Mouse (Mus musculus) midbrain, postnatal 0 days (tissue): ENCODE measurements around the gene C130073F10Rik. TPM values are rescaled to one million over a fixed set of nuclear protein-coding genes. Genes with fewer than 3 reads are reported as not detected.
"Not testable (repeated sequence)": the region's sequence is repeated elsewhere in the genome, so short reads cannot be mapped to it uniquely, and the experiment has no call there.

Source experiments
- ATAC-seq: fragments of 200-750 bp; cut with Nextera tagmentation; 2 replicates; pipeline ENCODE4 v1.8.0; 2017; ENCODE audit warnings: moderate number of reproducible peaks, mild to moderate bottlenecking, moderate TSS enrichment, moderate library complexity; ENCODE audit not compliant: low FRiP score
- DNase-seq: peaks from one replicate; pipeline ENCODE4 v3.0.0-alpha.2; 2015; ENCODE audit warnings: low spot score
- H3K27ac ChIP-seq: fragments of 300-500 bp; sonication (generic); 2 replicates; pipeline ENCODE4 v1.5.1; 2014; ENCODE audit warnings: low read depth, mild to moderate bottlenecking, low read length, mixed read lengths
- H3K27me3 ChIP-seq: fragments of 300-500 bp; sonication (generic); 2 replicates; pipeline ENCODE4 v1.6.1; 2014; ENCODE audit warnings: low read length, control low read depth, mixed read lengths; ENCODE audit not compliant: insufficient read depth
- H3K36me3 ChIP-seq: fragments of 300-500 bp; sonication (generic); 2 replicates; pipeline ENCODE4 v1.6.1; 2014; ENCODE audit warnings: low read length, control low read depth, mixed read lengths; ENCODE audit not compliant: insufficient read depth
- H3K4me1 ChIP-seq: fragments of 300-500 bp; sonication (generic); 2 replicates; pipeline ENCODE4 v1.6.1; 2014; ENCODE audit warnings: mild to moderate bottlenecking, control low read depth, antibody characterized with exemption, low read length, mixed read lengths; ENCODE audit not compliant: insufficient read depth
- H3K4me2 ChIP-seq: fragments of 300-500 bp; sonication (generic); 2 replicates; pipeline ENCODE4 v1.6.1; 2014; ENCODE audit warnings: low read depth, mild to moderate bottlenecking, low read length, mixed read lengths; ENCODE audit not compliant: poor library complexity, severe bottlenecking
- H3K4me3 ChIP-seq: fragments of 300-500 bp; sonication (generic); 2 replicates; pipeline ENCODE4 v1.5.1; 2014; ENCODE audit warnings: low read depth, mild to moderate bottlenecking, low read length, moderate library complexity
- H3K9ac ChIP-seq: fragments of 300-500 bp; sonication (generic); replicated peaks from 2 replicates; pipeline ENCODE4 v1.6.1; 2014; ENCODE audit warnings: mild to moderate bottlenecking, low read length, moderate library complexity, mixed read lengths; ENCODE audit not compliant: poor library complexity, severe bottlenecking
- H3K9me3 ChIP-seq: fragments of 300-500 bp; sonication (generic); 2 replicates; pipeline ENCODE4 v1.6.1; 2016; ENCODE audit warnings: low read length, control low read depth
- CTCF ChIP-seq: IDR thresholded peaks from 2 replicates; pipeline ENCODE4 v1.5.1; 2016; ENCODE audit warnings: antibody characterized with exemption, mild to moderate bottlenecking
- WGBS: fragments of 180-500 bp; shearing (Covaris S2); extraction: QIAGEN DNeasy Blood & Tissue Kit; methylation state at CpG from one replicate; pipeline ENCODE4 v1.1.7; 2014; 5-methylcytosine and 5-hydroxymethylcytosine counted together
- polyA plus RNA-seq: library from polyadenylated mRNA; unstranded; fragments of >200 nt; fragmentation: Nextera tagmentation; extraction: Ambion mirVana; gene quantifications from 2 replicates; pipeline ENCODE4 v1.2.1, GENCODE M21; 2015
- total RNA-seq: library from RNA; depleted of rRNA; stranded (reverse); fragments of >200 nt; gene quantifications from 2 replicates; pipeline ENCODE4 v1.2.3, GENCODE M21; 2014; rRNA removed

C130073F10Rik gene
- total and polyA plus RNA-seq, 2 experiments from 2014 or later = not detected

GRCm38 (mm10) chr4:101862289-101862688, 31.3 kb downstream of the C130073F10Rik start:
- Histone ChIP-seq H3K27ac (no peak overlapping the region), H3K36me3 (no peaks in the 10 kb centered on the region), H3K4me2 (no peak overlapping the region), H3K27me3 (no peaks in the 10 kb centered on the region), H3K4me3 (no peak overlapping the region), H3K4me1 (no peaks in the 10 kb centered on the region), H3K9me3 (no peaks in the 10 kb centered on the region), H3K9ac (no peak overlapping the region)
- no peak for TF ChIP-seq CTCF
- 89% methylated on average over 6 of the region's 6 CpGs for WGBS
- no peak for DNase-seq
- no peak for ATAC-seq

- Histone ChIP-seq H3K27me3 (no peaks in the 10 kb centered on the region), H3K4me3 (no peak overlapping the region), H3K4me1 (no peaks in the 10 kb centered on the region), H3K36me3 (no peaks in the 10 kb centered on the region), H3K4me2 (no peak overlapping the region), H3K9ac (no peak overlapping the region), H3K27ac (no peak overlapping the region), H3K9me3 (no peaks in the 10 kb centered on the region)
- 49% methylated on average over 6 of the region's 6 CpGs for WGBS
- peak; percentile 52; the same call in 1 of the 2 replicates for ATAC-seq
- peak; percentile 80 for TF ChIP-seq CTCF
- peak; percentile 72 for DNase-seq
These were observed 32.7 kb downstream of the C130073F10Rik start for GRCm38 (mm10) chr4:101860873-101861272.

DNA sequence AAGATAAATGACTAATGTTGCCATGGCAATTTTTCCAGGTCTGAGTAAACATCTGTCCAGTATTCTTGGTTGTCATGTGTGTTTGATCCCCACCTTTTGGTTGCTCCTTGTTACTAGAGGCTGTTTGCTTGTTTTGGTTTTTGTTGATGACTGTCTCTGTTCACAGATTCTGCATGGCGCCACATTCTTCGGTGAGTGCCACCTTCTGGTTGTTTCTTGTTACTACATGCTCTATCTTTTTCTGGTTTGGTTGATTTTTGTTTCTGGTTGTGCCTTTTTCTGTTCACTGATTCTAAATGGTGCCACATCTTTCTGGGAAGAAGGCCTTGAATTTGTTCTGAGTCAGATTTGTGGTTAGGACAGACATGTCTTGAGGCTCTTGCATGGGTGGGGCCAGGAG, 42.7 kb downstream of the C130073F10Rik start:
- no peaks in the 10 kb centered on the region for H3K9me3 ChIP-seq
- H3K36me3 ChIP-seq = no peaks in the 10 kb centered on the region
- H3K4me2 ChIP-seq = no peak overlapping the region
- WGBS = 71% methylated on average over 2 of the region's 2 CpGs
- TF ChIP-seq CTCF = peak; percentile 17; the same call in 1 of the 2 replicates
- H3K4me1 ChIP-seq = no peaks in the 10 kb centered on the region
- no peak overlapping the region for H3K9ac ChIP-seq
- DNase-seq (no peak), ATAC-seq (no peak)
- no peaks in the 10 kb centered on the region for H3K27me3 ChIP-seq
- H3K4me3 ChIP-seq = no peak overlapping the region
- H3K27ac ChIP-seq = no peak overlapping the region

DNA sequence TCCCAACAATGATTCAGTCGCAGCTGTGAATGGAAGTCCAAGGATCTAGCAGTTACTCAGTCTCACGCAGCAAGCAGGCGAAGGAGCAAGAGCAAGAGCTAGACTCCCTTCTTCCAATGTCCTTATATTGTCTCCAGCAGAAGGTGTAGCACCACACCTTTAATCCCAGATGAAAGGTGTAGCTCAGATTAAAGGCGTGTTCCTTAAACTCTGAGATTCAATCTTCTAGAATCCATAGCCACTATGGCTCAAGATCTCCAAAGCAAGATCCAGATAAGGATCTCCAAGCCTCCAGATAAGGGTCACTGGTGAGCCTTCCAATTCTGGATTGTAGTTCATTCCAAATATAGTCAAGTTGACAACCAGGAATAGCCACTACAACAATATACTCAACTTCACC, 49.7 kb downstream of the C130073F10Rik start, which contains the start of gene B020004J07Rik:
B020004J07Rik (minus strand) TSS at position 101 of the 400 bp plus-strand sequence.
- not testable (repeated sequence) for H3K27me3 ChIP-seq, H3K36me3 ChIP-seq, H3K9ac ChIP-seq, DNase-seq, H3K9me3 ChIP-seq, H3K4me3 ChIP-seq, H3K4me2 ChIP-seq, H3K27ac ChIP-seq, H3K4me1 ChIP-seq, ATAC-seq
- WGBS = 89% methylated on average over 3 of the region's 4 CpGs

Other genes starting within 250 kb of the C130073F10Rik start
- 60.2 and 75.0 TPM in 2 replicates for gene Leprot, start 246.1 kb downstream of the C130073F10Rik start, total RNA-seq
- gene Leprot, start 246.1 kb downstream of the C130073F10Rik start, polyA plus RNA-seq = 90.3 and 92.8 TPM in 2 replicates
- 8.9 and 9.0 TPM in 2 replicates for gene Lepr, start 176.4 kb downstream of the C130073F10Rik start, total RNA-seq
- gene Lepr, start 176.4 kb downstream of the C130073F10Rik start, polyA plus RNA-seq = 2.8 and 4.1 TPM in 2 replicates
- not detected in 2 replicates for gene B020004J07Rik, start 49.8 kb downstream of the C130073F10Rik start, total RNA-seq
- not detected in 2 replicates for gene B020004J07Rik, start 49.8 kb downstream of the C130073F10Rik start, polyA plus RNA-seq
- not detected in 2 replicates for gene Gm12800, start 15.3 kb upstream of the C130073F10Rik start, total RNA-seq
- not detected in 2 replicates for gene Gm12800, start 15.3 kb upstream of the C130073F10Rik start, polyA plus RNA-seq
- gene Gm12794, start 46.6 kb upstream of the C130073F10Rik start, total RNA-seq = not detected in 2 replicates
- gene Gm12794, start 46.6 kb upstream of the C130073F10Rik start, polyA plus RNA-seq = not detected in 2 replicates
- not detected in 2 replicates for gene Gm12790, start 87.3 kb upstream of the C130073F10Rik start, total RNA-seq
- gene Gm12790, start 87.3 kb upstream of the C130073F10Rik start, polyA plus RNA-seq = not detected in 2 replicates
- gene Gm12789, start 92.8 kb upstream of the C130073F10Rik start, total RNA-seq = not detected in 2 replicates
- not detected in 2 replicates for gene Gm12789, start 92.8 kb upstream of the C130073F10Rik start, polyA plus RNA-seq
- gene Pde4b, start 193.8 kb upstream of the C130073F10Rik start, total RNA-seq = 90.1 and 98.3 TPM in 2 replicates
- gene Pde4b, start 193.8 kb upstream of the C130073F10Rik start, polyA plus RNA-seq = 65.5 and 70.0 TPM in 2 replicates